Mouse (Mus musculus) embryonic facial prominence, embryonic 12.5 days (tissue): ENCODE results near the gene Ago3. TPM values are rescaled to one million over a fixed set of nuclear protein-coding genes. Genes with fewer than 3 reads are reported as not detected.
A peak's percentile ranks its signal among the peaks of the same experiment; 100 is the strongest.

ENCODE experiments used
- ATAC-seq: fragments of 200-750 bp; cut with Nextera tagmentation; 2 replicates; pipeline ENCODE4 v1.8.0; 2017; ENCODE audit not compliant: insufficient number of reproducible peaks, insufficient read depth, low FRiP score, low TSS enrichment
- H3K27ac ChIP-seq: fragments of 300-500 bp; sonication (generic); 2 replicates; pipeline ENCODE4 v1.5.1; 2016; ENCODE audit warnings: mild to moderate bottlenecking
- H3K27me3 ChIP-seq: fragments of 300-500 bp; sonication (generic); 2 replicates; pipeline ENCODE4 v1.6.1; 2016; ENCODE audit warnings: mild to moderate bottlenecking, moderate library complexity
- H3K36me3 ChIP-seq: fragments of 300-500 bp; sonication (generic); 2 replicates; pipeline ENCODE4 v1.6.1; 2016; ENCODE audit warnings: mild to moderate bottlenecking
- H3K4me1 ChIP-seq: fragments of 300-500 bp; sonication (generic); 2 replicates; pipeline ENCODE4 v1.6.1; 2016
- H3K4me2 ChIP-seq: fragments of 300-500 bp; sonication (generic); replicated peaks from 2 replicates; pipeline ENCODE4 v1.6.1; 2016; ENCODE audit warnings: mild to moderate bottlenecking, moderate library complexity
- H3K4me3 ChIP-seq: fragments of 300-500 bp; sonication (generic); 2 replicates; pipeline ENCODE4 v1.5.1; 2016; ENCODE audit warnings: mild to moderate bottlenecking
- H3K9ac ChIP-seq: fragments of 300-500 bp; sonication (generic); 2 replicates; pipeline ENCODE4 v1.6.1; 2016; ENCODE audit warnings: mild to moderate bottlenecking, moderate library complexity
- H3K9me3 ChIP-seq: fragments of 300-500 bp; sonication (generic); 2 replicates; pipeline ENCODE4 v1.6.1; 2016; ENCODE audit warnings: mild to moderate bottlenecking, moderate library complexity
- WGBS: fragments of 180-500 bp; shearing (Covaris S2); methylation state at CpG from one replicate; pipeline ENCODE4 v1.1.7; 2016; 5-methylcytosine and 5-hydroxymethylcytosine counted together
- polyA plus RNA-seq: library from polyadenylated mRNA; unstranded; fragments of >200 nt; fragmentation: Nextera tagmentation; extraction: Ambion mirVana; gene quantifications from 2 replicates; pipeline ENCODE4 v1.2.1, GENCODE M21; 2016

Ago3 gene
- polyA plus RNA-seq, 1 experiment from 2014 or later = 19.3 TPM

GRCm38 (mm10) chr4:126288085-126288666 is 141.2 kb downstream of the Ago3 start:
- ATAC-seq = no peak
- Histone ChIP-seq H3K4me3 (peak overlapping the region; percentile 50), H3K4me2 (peak overlapping the region; percentile 65)

DNA sequence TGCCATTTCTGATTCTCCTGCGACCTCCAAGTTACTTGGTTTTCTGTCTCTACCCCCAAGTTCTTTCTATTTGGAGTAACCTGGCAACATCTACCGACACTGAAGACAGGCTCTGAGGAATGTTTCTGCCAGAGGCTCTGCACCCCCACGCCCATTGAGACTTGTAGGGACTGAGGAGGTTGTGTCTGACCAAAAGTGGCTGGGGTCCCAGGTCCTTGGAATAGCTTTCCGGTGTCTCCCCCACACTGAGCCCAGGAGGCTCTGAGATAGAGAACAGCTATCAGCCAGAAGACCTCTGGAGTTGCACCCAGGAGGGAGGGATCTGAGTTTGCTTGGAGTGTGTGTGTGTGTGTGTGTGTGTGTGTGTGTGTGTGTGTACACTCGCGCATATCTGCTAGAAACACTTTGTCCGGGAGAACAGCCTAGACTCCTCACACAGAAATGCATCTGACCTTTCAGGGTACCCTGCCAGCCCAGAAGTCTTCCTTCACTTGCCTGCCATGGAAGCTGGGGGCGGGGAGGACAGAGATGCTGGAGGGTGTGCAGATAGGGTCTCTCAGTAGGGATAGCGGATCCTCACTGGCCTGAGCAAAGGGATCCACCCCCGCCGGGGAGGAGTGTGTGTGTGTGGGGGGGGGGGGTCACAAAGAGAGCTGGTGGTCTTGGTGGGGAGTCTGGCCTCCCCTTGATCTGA is 141.9 kb downstream of the Ago3 start:
- no peak for ATAC-seq
- H3K27me3 ChIP-seq = peaks cover 50% of the 10 kb centered on the region
- H3K4me1 ChIP-seq = peaks cover 45% of the 10 kb centered on the region
- H3K27ac ChIP-seq = peak overlapping the region; percentile 75
- peak overlapping the region; percentile 50 for H3K4me3 ChIP-seq
- no peaks in the 10 kb centered on the region for H3K9me3 ChIP-seq
- H3K9ac ChIP-seq = no peak overlapping the region
- 36% methylated on average over 11 of the region's 11 CpGs for WGBS
- H3K36me3 ChIP-seq = no peaks in the 10 kb centered on the region
- peak overlapping the region; percentile 65 for H3K4me2 ChIP-seq

More at GRCm38 (mm10) chr4:126288085-126288666, 141.2 kb downstream of the Ago3 start:
- Histone ChIP-seq H3K36me3 (no peaks in the 10 kb centered on the region), H3K4me1 (peaks cover 45% of the 10 kb centered on the region), H3K9ac (no peak overlapping the region), H3K27ac (peak overlapping the region; percentile 75), H3K9me3 (no peaks in the 10 kb centered on the region), H3K27me3 (peaks cover 49% of the 10 kb centered on the region)
- 31% methylated on average over 17 of the region's 17 CpGs for WGBS

GRCm38 (mm10) chr4:126286492-126286891 is 142.9 kb downstream of the Ago3 start, which contains the start of gene Col8a2:
Col8a2 (plus strand) TSS chr4:126286793.
- H3K4me3 ChIP-seq = peak within 1 kb of the TSS; percentile 50
- no peak; the same call in 1 of the 2 replicates for ATAC-seq
- peak within 1 kb of the TSS; percentile 75 for H3K27ac ChIP-seq
- WGBS = 3% methylated on average over 37 of the region's 42 CpGs
- peaks cover 49% of the 10 kb centered on the region for H3K4me1 ChIP-seq
- peaks cover 50% of the 10 kb centered on the region for H3K27me3 ChIP-seq
- H3K4me2 ChIP-seq = peak within 1 kb of the TSS; percentile 65
- H3K9ac ChIP-seq = peak within 1 kb of the TSS; percentile 67
- no peaks in the 10 kb centered on the region for H3K36me3 ChIP-seq
- no peaks in the 10 kb centered on the region for H3K9me3 ChIP-seq

GRCm38 (mm10) chr4:126283582-126283981 is 145.8 kb downstream of the Ago3 start:
- 89% methylated on average over 8 of the region's 8 CpGs for WGBS
- H3K4me2 ChIP-seq = no peak overlapping the region

GRCm38 (mm10) chr4:126281706-126282105 is 147.7 kb downstream of the Ago3 start:
- Histone ChIP-seq H3K36me3 (no peaks in the 10 kb centered on the region), H3K4me3 (no peak overlapping the region), H3K9ac (no peak overlapping the region), H3K27me3 (peaks cover 22% of the 10 kb centered on the region), H3K9me3 (no peaks in the 10 kb centered on the region), H3K27ac (peak overlapping the region; percentile 51), H3K4me1 (peaks cover 33% of the 10 kb centered on the region), H3K4me2 (no peak overlapping the region)
- ATAC-seq = no peak
- 20% methylated on average over 9 of the region's 9 CpGs for WGBS

More at GRCm38 (mm10) chr4:126283582-126283981, 145.8 kb downstream of the Ago3 start:
- no peak overlapping the region for H3K4me3 ChIP-seq
- H3K27ac ChIP-seq = no peak overlapping the region
- H3K27me3 ChIP-seq = peaks cover 40% of the 10 kb centered on the region
- H3K36me3 ChIP-seq = no peaks in the 10 kb centered on the region
- no peaks in the 10 kb centered on the region for H3K9me3 ChIP-seq
- ATAC-seq = no peak
- H3K4me1 ChIP-seq = peaks cover 36% of the 10 kb centered on the region
- no peak overlapping the region for H3K9ac ChIP-seq

Other genes with a start within 250 kb of the Ago3 start
- gene Thrap3, start 226.8 kb downstream of the Ago3 start, polyA plus RNA-seq = 298 and 302 TPM in 2 replicates
- 95.8 and 102 TPM in 2 replicates for gene Map7d1, start 173.2 kb downstream of the Ago3 start, polyA plus RNA-seq
- 113 and 115 TPM in 2 replicates for gene Trappc3, start 167.2 kb downstream of the Ago3 start, polyA plus RNA-seq
- 47.6 and 49.8 TPM in 2 replicates for gene Col8a2, start 142.8 kb downstream of the Ago3 start, polyA plus RNA-seq
- 91.0 and 95.2 TPM in 2 replicates for gene Adprhl2, start 107.9 kb downstream of the Ago3 start, polyA plus RNA-seq
- 17.0 and 17.8 TPM in 2 replicates for gene Tekt2, start 103.9 kb downstream of the Ago3 start, polyA plus RNA-seq
- 7.0 and 8.4 TPM in 2 replicates for gene Ago1, start 39.0 kb upstream of the Ago3 start, polyA plus RNA-seq
- gene Ago4, start 103.9 kb upstream of the Ago3 start, polyA plus RNA-seq = 3.2 and 4.1 TPM in 2 replicates
- 40.7 and 41.4 TPM in 2 replicates for gene Clspn, start 127.4 kb upstream of the Ago3 start, polyA plus RNA-seq
- 2.9 and 4.6 TPM in 2 replicates for gene 5730409E04Rik, start 180.3 kb upstream of the Ago3 start, polyA plus RNA-seq
- 459 and 471 TPM in 2 replicates for gene Psmb2, start 248.1 kb upstream of the Ago3 start, polyA plus RNA-seq